Mouse (Mus musculus) heart, adult 2 months (tissue): ENCODE measurements around the gene Nav3.

Experiments used
- CTCF ChIP-seq: fragments of 200-600 bp; IDR thresholded peaks from 2 replicates; pipeline ENCODE4 v1.8.1; 2022; ENCODE audit warnings: antibody characterized with exemption, mild to moderate bottlenecking, moderate library complexity
- EP300 ChIP-seq: fragments of 200-500 bp; IDR thresholded peaks from 2 replicates; pipeline ENCODE4 v1.6.1; 2011; ENCODE audit warnings: low read depth, low read length, control low read depth; ENCODE audit not compliant: insufficient read depth
- POLR2A ChIP-seq: fragments of 200-500 bp; IDR thresholded peaks from 2 replicates; pipeline ENCODE4 v1.6.1; 2011; ENCODE audit warnings: mild to moderate bottlenecking, low read depth, low read length, control low read depth; ENCODE audit not compliant: insufficient read depth

DNA sequence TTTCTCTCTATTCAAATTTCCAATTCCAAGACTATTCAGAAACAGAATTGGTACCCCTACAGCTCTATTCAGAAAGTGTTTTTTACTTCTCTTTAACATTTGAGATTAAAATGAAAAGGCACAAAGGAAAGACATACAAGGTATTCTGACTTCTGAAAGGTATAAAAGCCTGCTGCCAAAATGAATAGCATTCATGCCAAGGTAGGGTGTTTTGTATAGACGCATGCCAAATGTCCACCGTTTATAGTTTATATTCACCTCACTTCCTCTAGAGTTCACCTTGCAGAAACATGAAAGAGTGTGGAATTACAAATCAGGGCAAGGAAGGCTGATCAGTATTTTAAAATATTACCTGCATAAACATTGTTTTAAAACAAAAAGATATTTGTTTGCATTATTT lies 737.2 kb downstream of the Nav3 start:
- TF ChIP-seq CTCF, result no peak
- no peak for TF ChIP-seq POLR2A
- no peak for TF ChIP-seq EP300
